In genomic region chr4:130557852-130558251, GRCm38 (mm10) we compare ENCODE assay signal across 9 mouse cellular contexts. TPM values are rescaled to one million over a fixed set of nuclear protein-coding genes. Genes with fewer than 3 reads are reported as not detected.
A peak's percentile ranks its signal among the peaks of the same experiment; 100 is the strongest.
DNase-seq lines count a peak whose midpoint lies in the region; ATAC-seq and TF ChIP-seq lines count a peak whose summit lies in the region.
"Had no signal": no experiment of that assay in that cellular context is flagged by ENCODE, and none has a peak within 500 bp of the region (broad histone marks: within the 10 kb centered on the region; RNA-seq: fewer than 3 reads in every experiment).

No protein-coding gene starts in this region.

- TF ChIP-seq CTCF in liver, adult 2 months (IDR thresholded peaks at IDR 0.05; ENCODE audit: low read depth, low read length), result no peak
- no peak for TF ChIP-seq CTCF in cerebellum, adult 2 months (IDR thresholded peaks at IDR 0.05; ENCODE audit: borderline replicate concordance, insufficient read depth, low read depth, low read length)

- WGBS in liver, adult 2 months, result 62% methylated on average over 12 of the region's 12 CpGs
- WGBS in liver, embryonic 12.5 days (ENCODE audit: insufficient replicate concordance), result 75% methylated on average over 12 of the region's 12 CpGs
- 5% methylated on average over 12 of the region's 12 CpGs for WGBS in cerebellum, adult 2 months
- WGBS in lung, embryonic 16.5 days, result 50% methylated on average over 12 of the region's 12 CpGs

- no peak for ATAC-seq in liver, embryonic 12.5 days
- ATAC-seq in lung, embryonic 16.5 days (ENCODE audit: low read depth), result peak; percentile 15; the same call in 1 of the 2 replicates

- TF ChIP-seq POLR2A in liver, adult 2 months (IDR thresholded peaks at IDR 0.05; ENCODE audit: extremely low read depth, insufficient read depth, low read length), result no peak
- TF ChIP-seq POLR2A in cerebellum, adult 2 months (IDR thresholded peaks at IDR 0.05; ENCODE audit: borderline replicate concordance, insufficient read depth, low read length), result peak; percentile 30; the same call in 1 of the 2 replicates

- H3K9me3 ChIP-seq in liver, embryonic 12.5 days (replicated peaks), result no peaks in the 10 kb centered on the region
- no peaks in the 10 kb centered on the region for H3K9me3 ChIP-seq in lung, embryonic 16.5 days (ENCODE audit: control insufficient read depth, low read length)

- no peak overlapping the region for H3K9ac ChIP-seq in liver, adult 2 months (ENCODE audit: low read depth, low read length)
- no peak overlapping the region for H3K9ac ChIP-seq in liver, embryonic 12.5 days
- no peak overlapping the region for H3K9ac ChIP-seq in lung, embryonic 16.5 days (ENCODE audit: low read length)

- DNase-seq in liver, adult 2 months (ENCODE audit: extremely low read depth, low read depth, low spot score), result peak; percentile 79
- DNase-seq in cerebellum, adult 2 months, result peak; percentile 92 to 94
- peak; percentile 10 for DNase-seq in heart, postnatal 25 days (ENCODE audit: low spot score)
- DNase-seq in liver, result no peak
- no peak for DNase-seq in T-cell, adult 2 months (ENCODE audit: low spot score)
- DNase-seq in ovary, postnatal 36 days (ENCODE audit: low spot score), result no peak

- no peak overlapping the region for H3K4me2 ChIP-seq in liver, embryonic 12.5 days
- H3K4me2 ChIP-seq in lung, embryonic 16.5 days (ENCODE audit: low read depth, low read length), result no peak overlapping the region

- H3K4me1 ChIP-seq in liver, adult 2 months (ENCODE audit: control insufficient read depth, insufficient read depth, low read length), result no peaks in the 10 kb centered on the region
- H3K4me1 ChIP-seq in liver, embryonic 12.5 days, result peaks cover 3% of the 10 kb centered on the region
- peaks cover 75% of the 10 kb centered on the region for H3K4me1 ChIP-seq in cerebellum, adult 2 months (ENCODE audit: control insufficient read depth, insufficient read depth, low read length)
- peaks cover 3% of the 10 kb centered on the region; the same call in 1 of the 2 replicates for H3K4me1 ChIP-seq in lung, embryonic 16.5 days (replicated peaks; ENCODE audit: control insufficient read depth, insufficient read depth, low read length)

- no peaks in the 10 kb centered on the region for H3K79me2 ChIP-seq in liver, adult 2 months (ENCODE audit: control insufficient read depth, insufficient read depth, low read length)

- no peaks in the 10 kb centered on the region for H3K36me3 ChIP-seq in liver, adult 2 months (ENCODE audit: control insufficient read depth, insufficient read depth, low read length)
- H3K36me3 ChIP-seq in liver, embryonic 12.5 days, result no peaks in the 10 kb centered on the region
- H3K36me3 ChIP-seq in lung, embryonic 16.5 days (ENCODE audit: control insufficient read depth, insufficient read depth, low read length), result no peaks in the 10 kb centered on the region

- intact Hi-C loops in heart, postnatal 25 days (cut with DNase I), result no loop called here

- H3K27ac ChIP-seq in liver, adult 2 months (replicated peaks; ENCODE audit: insufficient read depth, low read depth, low read length), result no peak overlapping the region
- no peak overlapping the region for H3K27ac ChIP-seq in liver, embryonic 12.5 days
- peak overlapping the region; percentile 22 for H3K27ac ChIP-seq in cerebellum, adult 2 months (ENCODE audit: insufficient read depth, low read length)
- H3K27ac ChIP-seq in lung, embryonic 16.5 days (ENCODE audit: low read length), result no peak overlapping the region

- H3K4me3 ChIP-seq in liver, adult 2 months (ENCODE audit: insufficient read depth, low read depth, low read length), result no peak overlapping the region
- H3K4me3 ChIP-seq in liver, embryonic 12.5 days, result no peak overlapping the region
- H3K4me3 ChIP-seq in cerebellum, adult 2 months (replicated peaks; ENCODE audit: insufficient read depth, low read depth, low read length), result peak overlapping the region; percentile 21
- H3K4me3 ChIP-seq in lung, embryonic 16.5 days (ENCODE audit: low read length), result no peak overlapping the region
- H3K4me3 ChIP-seq: myocyte had no signal

- no peaks in the 10 kb centered on the region for H3K27me3 ChIP-seq in liver, adult 2 months (ENCODE audit: control insufficient read depth, insufficient read depth, low read length)
- H3K27me3 ChIP-seq in liver, embryonic 12.5 days (replicated peaks), result peaks cover 10% of the 10 kb centered on the region; the same call in 1 of the 2 replicates
- no peaks in the 10 kb centered on the region; the same call in 1 of the 2 replicates for H3K27me3 ChIP-seq in cerebellum, adult 2 months (ENCODE audit: control insufficient read depth, insufficient read depth, low read length)
- no peaks in the 10 kb centered on the region for H3K27me3 ChIP-seq in lung, embryonic 16.5 days (ENCODE audit: control insufficient read depth, insufficient read depth, low read depth, low read length)

RNA-seq across cellular contexts. Expression of gene Nkain1, which starts 16.1 kb away (rescaled TPM):
- 0.28 TPM in 1 of 2 replicates, not detected in the other for total RNA-seq in liver, adult 2 months (2014; rRNA removed)
- polyA plus RNA-seq in liver, adult 2 months (2012; rRNA removed), result 0.22 and 0.51 TPM in 2 replicates
- polyA plus RNA-seq in liver, embryonic 12.5 days (2016; fragmentation: Nextera tagmentation; extraction: Ambion mirVana), result 0.12 and 0.42 TPM in 2 replicates
- 109 and 114 TPM in 2 replicates for polyA plus RNA-seq in cerebellum, adult 2 months (2012; rRNA removed)
- total RNA-seq in heart, postnatal 25 days (2021), result 1 to 10 TPM; 4.5 to 5.2 TPM
- polyA plus RNA-seq in lung, embryonic 16.5 days (2015; fragmentation: Nextera tagmentation; extraction: Ambion mirVana), result 0.18 TPM in 1 of 2 replicates, not detected in the other

Comparison
In these comparisons a context has a peak if more than half of its experiments do, and no peak if none do; other contexts are left out.
1. DNase-seq: peak in liver, adult 2 months (single experiment), cerebellum, adult 2 months (2 of 2) and heart, postnatal 25 days (single experiment); none in liver (single experiment), T-cell, adult 2 months (single experiment) and ovary, postnatal 36 days (single experiment).
2. RNA of gene Nkain1, which starts 16.1 kb away (polyA plus RNA-seq): 109 to 114 TPM in cerebellum, adult 2 months; 0.22 to 0.51 TPM in liver, adult 2 months, 0.18 TPM in lung, embryonic 16.5 days and 0.12 to 0.42 TPM in liver, embryonic 12.5 days; every median in the first group is over 10 times any median in the second.